Mouse (Mus musculus) cerebellum, adult 2 months (tissue): ENCODE data around the gene Mmrn1. TPM values are rescaled to one million over a fixed set of nuclear protein-coding genes. Genes with fewer than 3 reads are reported as not detected.
A peak's percentile ranks its signal among the peaks of the same experiment; 100 is the strongest.

Experiments
- DNase-seq, 2 experiments: peaks; one replicate each; pipeline ENCODE4 v3.0.0; 2021
- H3K27ac ChIP-seq: fragments of 200-500 bp; 2 replicates; pipeline ENCODE4 v1.5.1; 2012; ENCODE audit warnings: low read length, control low read depth, inconsistent platforms; ENCODE audit not compliant: insufficient read depth
- H3K27me3 ChIP-seq: fragments of 200-500 bp; 2 replicates; pipeline ENCODE4 v1.6.1; 2012; ENCODE audit warnings: inconsistent platforms, mild to moderate bottlenecking, low read length, moderate library complexity; ENCODE audit not compliant: control insufficient read depth, insufficient read depth
- H3K4me1 ChIP-seq: fragments of 200-500 bp; 2 replicates; pipeline ENCODE4 v1.6.1; 2011; ENCODE audit warnings: low read length; ENCODE audit not compliant: control insufficient read depth, insufficient read depth
- H3K4me3 ChIP-seq: fragments of 200-500 bp; replicated peaks from 2 replicates; pipeline ENCODE3; 2011; ENCODE audit warnings: mild to moderate bottlenecking, low read depth, low read length, control low read depth; ENCODE audit not compliant: insufficient read depth
- CTCF ChIP-seq: fragments of 200-500 bp; IDR thresholded peaks from 2 replicates; pipeline ENCODE4 v1.5.1; 2011; ENCODE audit warnings: low read depth, mild to moderate bottlenecking, control low read depth, low read length, moderate library complexity, borderline replicate concordance; ENCODE audit not compliant: insufficient read depth
- POLR2A ChIP-seq: fragments of 200-500 bp; IDR thresholded peaks from 2 replicates; pipeline ENCODE4 v1.6.1; 2011; ENCODE audit warnings: low read length, control low read depth, borderline replicate concordance; ENCODE audit not compliant: insufficient read depth
- WGBS: fragments of 180-500 bp; shearing (Covaris S2); methylation state at CpG from one replicate; pipeline ENCODE4 v1.1.7; 2018; 5-methylcytosine and 5-hydroxymethylcytosine counted together
- polyA plus RNA-seq: library from polyadenylated mRNA; depleted of rRNA; stranded (reverse); fragments of >200 nt; gene quantifications from 2 replicates; pipeline ENCODE4 v1.2.3, GENCODE M21; 2012

Gene Mmrn1
- polyA plus RNA-seq, 1 experiment, result not detected

DNA sequence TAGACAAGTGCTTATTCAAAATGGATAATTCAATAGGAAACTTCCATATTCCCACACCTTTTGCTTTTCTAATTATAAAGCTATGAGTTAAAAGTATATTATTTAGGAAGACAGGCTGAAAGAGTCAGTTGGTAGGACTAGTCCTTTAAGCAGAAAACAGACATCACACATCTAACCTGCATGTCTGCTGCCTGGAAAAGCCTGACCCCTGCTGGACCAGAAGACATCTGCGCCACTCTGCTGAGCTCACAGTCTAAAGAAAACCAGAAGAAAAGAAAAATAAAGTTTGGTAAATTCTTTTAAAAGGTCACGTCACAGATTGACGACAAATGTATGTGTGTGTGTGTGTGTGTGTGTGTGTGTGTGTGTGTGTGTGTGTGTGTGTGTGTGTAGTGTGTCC is 25.6 kb downstream of the Mmrn1 start:
- no peaks in the 10 kb centered on the region for H3K4me1 ChIP-seq
- 69% methylated on average over 3 of the region's 3 CpGs for WGBS
- no peak overlapping the region for H3K4me3 ChIP-seq
- TF ChIP-seq POLR2A, result no peak
- peak; percentile 74 for TF ChIP-seq CTCF
- no peak overlapping the region for H3K27ac ChIP-seq
- peak; percentile 26 to 46 for DNase-seq
- no peaks in the 10 kb centered on the region for H3K27me3 ChIP-seq

DNA sequence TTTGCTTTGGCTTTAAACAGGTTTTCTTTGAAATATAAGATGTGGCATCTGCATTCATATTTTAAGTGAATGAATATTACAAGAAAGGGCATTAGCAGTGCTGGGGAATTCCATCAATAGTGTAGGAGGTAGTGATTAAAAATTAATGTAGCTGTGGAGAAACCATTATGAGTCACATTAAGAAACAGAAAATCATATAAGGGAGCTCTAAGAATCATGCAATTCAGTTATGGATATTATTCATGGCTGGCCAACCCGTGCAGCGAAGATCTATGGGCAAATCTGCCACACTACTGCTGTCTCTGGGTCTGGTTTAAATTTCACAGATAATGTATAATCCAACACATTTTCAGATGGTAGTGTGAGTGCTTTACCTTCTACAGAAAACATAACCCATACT is 36.5 kb downstream of the Mmrn1 start:
- 81% methylated on average over 2 of the region's 2 CpGs for WGBS
- DNase-seq, result no peak
- TF ChIP-seq POLR2A (no peak), CTCF (no peak)
- H3K4me1 ChIP-seq, result no peaks in the 10 kb centered on the region
- no peaks in the 10 kb centered on the region for H3K27me3 ChIP-seq
- no peak overlapping the region for H3K27ac ChIP-seq
- no peak overlapping the region for H3K4me3 ChIP-seq

DNA sequence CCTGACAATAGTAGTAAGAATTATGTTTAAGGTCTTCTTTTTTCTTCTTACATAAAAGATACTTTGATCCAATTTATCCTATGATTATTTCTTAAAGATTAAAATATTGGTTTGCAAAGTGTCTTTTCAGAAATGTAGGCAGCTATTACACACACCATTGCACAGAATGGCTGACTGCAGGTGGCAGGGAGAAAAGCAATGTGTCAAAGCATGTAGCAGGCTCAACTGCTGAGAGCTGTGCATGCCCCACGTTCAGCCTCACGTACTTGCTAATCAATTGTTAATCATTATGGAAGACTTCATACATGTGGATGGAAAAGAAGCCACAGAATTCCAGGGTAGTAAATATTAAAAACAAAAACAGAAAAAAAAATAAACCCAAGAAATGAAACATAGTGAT is 37.1 kb downstream of the Mmrn1 start:
- WGBS, result 20% methylated on average over 2 of the region's 2 CpGs
- TF ChIP-seq CTCF, result no peak
- no peak for TF ChIP-seq POLR2A
- DNase-seq, result no peak
- no peaks in the 10 kb centered on the region for H3K4me1 ChIP-seq
- no peak overlapping the region for H3K27ac ChIP-seq
- no peak overlapping the region for H3K4me3 ChIP-seq
- no peaks in the 10 kb centered on the region for H3K27me3 ChIP-seq

DNA sequence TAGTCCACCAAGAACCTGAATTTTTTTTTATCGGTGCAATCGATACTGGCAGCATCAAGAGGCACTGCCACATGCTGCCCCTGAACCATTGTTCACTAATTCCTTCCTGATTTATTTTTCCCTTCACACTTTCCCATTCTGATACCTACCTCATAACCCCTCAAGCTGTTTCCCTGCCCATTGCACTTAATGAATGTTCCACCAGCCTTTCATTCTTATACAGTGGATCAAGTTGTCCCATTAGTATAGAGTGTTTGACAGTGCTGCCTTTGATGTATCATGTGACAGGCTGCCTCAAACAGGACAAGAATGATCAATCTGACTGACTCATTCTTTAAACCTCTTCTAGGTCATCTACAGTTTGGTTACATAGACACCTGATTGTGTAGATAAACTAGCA is 37.9 kb downstream of the Mmrn1 start:
- TF ChIP-seq CTCF (no peak), POLR2A (no peak)
- Histone ChIP-seq H3K4me1 (no peaks in the 10 kb centered on the region), H3K27me3 (no peaks in the 10 kb centered on the region), H3K27ac (no peak overlapping the region), H3K4me3 (no peak overlapping the region)
- WGBS, result 68% methylated on average over 2 of the region's 2 CpGs
- no peak for DNase-seq

DNA sequence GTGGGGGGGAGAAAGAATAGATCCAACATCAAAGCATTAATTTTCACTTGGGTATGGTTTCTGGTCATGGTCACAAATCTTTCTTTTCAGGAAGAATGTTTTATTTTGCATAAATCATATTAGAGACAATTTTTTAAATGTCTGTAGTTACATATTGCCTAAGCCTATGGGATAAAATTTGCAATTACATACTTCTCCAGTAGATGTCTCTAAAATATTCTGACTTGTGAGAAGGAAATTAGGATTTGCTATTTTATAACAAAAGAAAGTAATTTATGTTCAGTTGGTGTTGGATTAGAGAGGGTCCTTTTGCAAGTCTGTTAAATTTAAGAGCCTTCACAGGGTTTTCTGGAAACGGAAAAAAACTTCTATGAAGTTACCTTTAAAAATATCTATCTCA is 39.0 kb downstream of the Mmrn1 start:
- H3K27ac ChIP-seq, result no peak overlapping the region
- no peak for DNase-seq
- H3K4me3 ChIP-seq, result no peak overlapping the region
- H3K4me1 ChIP-seq, result no peaks in the 10 kb centered on the region
- WGBS, result 78% methylated on average over 1 of the region's 1 CpGs
- H3K27me3 ChIP-seq, result no peaks in the 10 kb centered on the region
- no peak for TF ChIP-seq CTCF
- no peak for TF ChIP-seq POLR2A

DNA sequence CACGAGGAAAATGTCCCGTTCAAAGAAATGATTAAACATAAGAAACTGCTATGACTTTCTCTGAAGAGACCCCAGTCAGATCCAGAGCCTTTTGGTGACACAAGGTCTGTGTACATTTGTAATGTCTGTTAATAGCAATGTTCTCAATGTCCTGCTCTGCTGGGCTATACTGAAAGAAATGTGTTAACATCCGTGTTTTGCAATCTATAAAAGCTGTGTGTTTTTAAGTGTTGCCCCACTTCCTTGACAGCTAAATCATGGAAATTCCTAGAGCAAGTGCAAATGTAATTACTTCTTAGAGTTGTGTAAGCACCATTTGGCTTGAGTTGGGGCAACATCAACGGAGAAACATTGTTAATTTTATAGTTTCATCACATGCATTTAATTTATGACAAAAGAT is 42.2 kb downstream of the Mmrn1 start:
- no peak for DNase-seq
- TF ChIP-seq CTCF (no peak), POLR2A (no peak)
- no peak overlapping the region for H3K4me3 ChIP-seq
- WGBS, result 87% methylated on average over 4 of the region's 4 CpGs
- no peaks in the 10 kb centered on the region for H3K4me1 ChIP-seq
- no peaks in the 10 kb centered on the region for H3K27me3 ChIP-seq
- H3K27ac ChIP-seq, result no peak overlapping the region

DNA sequence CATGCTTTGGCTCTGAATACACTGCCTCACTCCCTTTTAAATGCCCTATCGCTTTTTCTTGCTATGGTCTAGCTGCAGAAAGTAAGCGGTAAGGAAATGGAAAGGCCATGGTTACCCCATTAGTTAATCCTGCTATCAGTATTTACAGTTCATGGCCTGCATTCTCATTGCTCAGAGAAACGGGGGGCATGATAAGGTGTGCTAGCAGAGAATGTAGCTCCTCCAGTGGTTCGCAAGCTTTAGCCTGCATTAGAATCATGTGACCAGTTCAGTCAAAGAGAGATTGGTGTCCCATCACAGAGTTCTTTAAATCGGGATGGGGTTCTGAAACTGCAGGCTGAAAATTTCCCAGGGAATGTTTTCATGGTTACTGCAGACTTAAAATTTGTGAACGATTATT is 44.6 kb downstream of the Mmrn1 start:
- no peak overlapping the region for H3K4me3 ChIP-seq
- no peaks in the 10 kb centered on the region for H3K4me1 ChIP-seq
- H3K27ac ChIP-seq, result no peak overlapping the region
- no peaks in the 10 kb centered on the region for H3K27me3 ChIP-seq
- WGBS, result 76% methylated on average over 6 of the region's 6 CpGs
- DNase-seq, result no peak
- no peak for TF ChIP-seq CTCF

DNA sequence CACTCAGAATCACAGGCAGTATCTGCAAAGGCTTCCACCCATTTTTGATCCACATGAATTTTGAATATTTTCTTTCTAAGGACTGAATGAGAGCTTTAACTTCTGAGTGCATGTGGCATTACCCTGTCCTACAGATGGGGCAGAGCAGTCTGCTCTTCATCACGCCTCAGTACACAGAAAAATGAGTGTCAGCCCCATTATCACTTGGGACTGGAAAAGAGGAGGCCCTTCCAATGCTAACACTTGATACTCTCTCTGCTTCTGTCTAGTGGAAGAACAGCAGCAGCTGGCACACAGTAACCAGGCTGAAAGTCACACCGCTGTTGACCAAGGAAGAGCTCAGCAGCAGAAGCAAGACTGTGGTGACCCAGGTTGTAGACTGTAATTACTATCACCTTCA is 46.0 kb downstream of the Mmrn1 start:
- no peak for TF ChIP-seq CTCF
- no peak for DNase-seq
- no peaks in the 10 kb centered on the region for H3K4me1 ChIP-seq
- H3K4me3 ChIP-seq, result no peak overlapping the region
- H3K27ac ChIP-seq, result no peak overlapping the region
- no peaks in the 10 kb centered on the region for H3K27me3 ChIP-seq
- WGBS, result 47% methylated on average over 2 of the region's 2 CpGs

DNA sequence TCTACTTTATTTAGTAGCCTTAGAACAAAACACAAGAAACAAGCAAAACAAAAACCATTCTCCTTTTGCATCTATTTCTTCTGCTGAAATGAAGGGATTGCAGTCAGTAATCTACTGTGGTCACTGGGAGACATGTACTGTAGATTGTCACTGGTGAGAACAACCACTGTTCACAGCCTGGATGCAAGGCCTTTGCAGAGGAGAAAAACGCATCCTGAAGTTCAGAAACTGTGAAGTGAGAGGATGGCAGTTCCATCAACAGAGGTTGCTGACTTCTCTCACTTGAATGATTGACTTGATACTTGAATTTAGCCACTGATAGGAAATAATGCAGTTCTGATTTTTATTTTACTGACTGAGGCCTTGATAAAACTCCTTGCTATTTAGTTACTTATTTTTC is 53.8 kb downstream of the Mmrn1 start:
- Histone ChIP-seq H3K4me1 (no peaks in the 10 kb centered on the region), H3K27me3 (no peaks in the 10 kb centered on the region), H3K4me3 (no peak overlapping the region), H3K27ac (no peak overlapping the region)
- no peak for DNase-seq
- no peak for TF ChIP-seq POLR2A
- no peak for TF ChIP-seq CTCF
- 62% methylated on average over 1 of the region's 1 CpGs for WGBS
